Mouse (Mus musculus) ES-E14 (cell line): ENCODE results near the gene Dhrs7.

Experiments used
- CHD2 ChIP-seq: IDR thresholded peaks from 2 replicates; pipeline ENCODE4 v1.6.1; 2014; ENCODE audit warnings: mild to moderate bottlenecking, low read depth, low read length, inconsistent platforms
- ZC3H11A ChIP-seq: IDR thresholded peaks from 2 replicates; pipeline ENCODE4 v1.6.1; 2012; ENCODE audit warnings: low read depth, mild to moderate bottlenecking, inconsistent platforms, low read length, borderline replicate concordance

GRCm38 (mm10) chr12:72622853-72623496 lies 41.7 kb downstream of the Dhrs7 start:
- no peak for TF ChIP-seq ZC3H11A
- TF ChIP-seq CHD2 = no peak
